Mouse (Mus musculus) adrenal gland, adult 2 months (tissue): ENCODE data around the gene Tdrd9. TPM values are rescaled to one million over a fixed set of nuclear protein-coding genes. Genes with fewer than 3 reads are reported as not detected.

Source experiments
- DNase-seq: peaks from one replicate; pipeline ENCODE4 v3.0.0; 2021
- polyA plus RNA-seq: library from polyadenylated mRNA; depleted of rRNA; stranded (reverse); fragments of >200 nt; gene quantifications from 2 replicates; pipeline ENCODE4 v1.2.3, GENCODE M21; 2012
- total RNA-seq, 2 experiments: library from RNA; stranded (reverse); gene quantifications; 2 replicates each; pipeline ENCODE4 v1.2.3; 2021

The Tdrd9 gene
- total and polyA plus RNA-seq, 3 experiments, result 0.07 TPM; not detected in 2

GRCm38 (mm10) chr12:111963339-111963738, 8.0 kb upstream of the Tdrd9 start:
- no peak for DNase-seq

DNA sequence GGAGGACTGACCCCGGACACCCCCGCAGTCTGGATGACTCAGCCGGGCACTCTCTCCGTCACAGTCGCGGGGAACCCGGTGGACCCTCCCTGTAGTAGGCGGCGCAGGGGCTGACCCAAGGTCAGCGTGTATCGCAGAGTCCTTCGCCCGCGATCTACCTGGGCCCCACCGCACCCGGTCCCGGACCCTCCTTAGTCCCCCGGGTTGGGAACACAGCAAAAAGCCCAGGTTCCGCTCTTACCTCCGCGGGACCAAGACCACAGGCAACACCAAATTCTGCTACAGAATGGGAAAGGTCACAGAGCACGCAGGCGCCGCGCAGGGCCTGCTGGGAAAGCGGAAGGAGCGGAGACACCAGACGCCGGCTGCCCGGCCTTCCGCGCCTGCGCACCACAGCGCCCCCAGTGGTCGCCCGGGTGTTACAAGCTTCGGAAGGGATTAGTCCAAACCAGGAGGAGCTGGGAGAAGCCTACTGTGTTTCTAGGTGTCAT, 4.6 kb upstream of the Tdrd9 start, which contains the start of gene Atp5mpl:
Gene Atp5mpl (minus strand): TSS at position 295 of the 491 bp plus-strand sequence.
- peak; percentile 97 for DNase-seq

GRCm38 (mm10) chr12:111970085-111970484, 1.3 kb upstream of the Tdrd9 start:
- DNase-seq, result no peak

DNA sequence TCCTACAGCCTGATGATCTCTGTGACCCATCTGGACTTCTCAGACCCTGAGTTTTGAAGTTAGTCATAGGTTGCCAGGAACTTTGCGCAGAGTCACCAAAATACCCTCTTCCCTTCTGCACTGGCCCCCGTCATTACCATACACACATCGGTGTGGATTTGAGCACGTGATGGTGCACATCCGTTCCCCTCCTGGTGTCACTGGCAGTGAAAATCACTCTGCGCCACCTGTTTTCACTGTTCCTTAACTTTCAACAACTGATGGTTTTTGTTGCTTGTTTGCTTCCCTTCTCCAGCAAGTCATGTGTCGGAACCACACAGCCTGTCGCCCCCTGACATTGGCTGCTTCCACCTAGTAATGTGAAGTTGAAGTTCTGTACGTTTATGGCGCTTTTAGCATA, 1.1 kb downstream of the Tdrd9 start:
- no peak for DNase-seq

DNA sequence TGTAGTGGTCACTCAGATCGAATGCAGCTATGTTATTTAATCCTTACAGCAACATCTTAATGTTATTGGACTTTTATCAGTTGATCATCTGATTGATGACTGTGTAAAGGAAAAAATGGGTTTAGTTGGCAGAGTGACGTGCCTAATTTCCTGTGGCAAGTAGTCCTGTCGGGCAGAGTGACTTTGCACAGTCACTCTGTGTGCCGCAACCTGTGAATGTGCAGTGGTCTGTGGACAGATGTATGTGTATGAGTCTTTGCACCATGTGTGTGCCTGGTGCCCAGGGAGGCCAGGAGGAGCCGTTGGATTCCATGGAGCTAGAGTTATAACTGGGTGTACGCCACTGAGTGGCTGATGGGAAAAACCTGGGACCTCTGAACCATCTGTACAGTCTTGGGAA, 3.2 kb downstream of the Tdrd9 start:
- DNase-seq, result no peak

- no peak for DNase-seq
These were observed 5.8 kb downstream of the Tdrd9 start for GRCm38 (mm10) chr12:111977138-111977537.

DNA sequence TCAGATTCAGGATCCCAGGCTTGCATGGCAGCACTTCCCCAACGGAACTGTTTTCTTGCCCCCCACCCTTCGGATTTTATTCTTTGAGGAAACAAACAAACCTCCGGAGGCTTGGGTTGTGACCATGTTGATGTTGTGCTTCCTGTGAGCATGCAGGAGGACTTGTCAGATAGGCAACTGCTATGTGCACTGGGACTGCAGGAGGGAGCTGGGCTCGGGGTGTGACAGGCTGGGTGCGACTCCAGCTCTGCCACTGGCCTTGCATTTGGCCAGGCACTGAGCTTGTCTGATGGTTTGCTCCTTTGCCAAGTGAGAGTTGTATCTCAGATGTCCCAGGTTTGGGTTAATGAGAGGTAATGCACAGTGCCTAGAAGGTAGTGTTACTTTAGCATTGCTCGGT, 6.9 kb downstream of the Tdrd9 start:
- DNase-seq, result no peak

GRCm38 (mm10) chr12:111980887-111981367, 9.6 kb downstream of the Tdrd9 start, which contains the start of gene Rd3l:
Rd3l (minus strand) TSS chr12:111981317.
- DNase-seq, result no peak

DNA sequence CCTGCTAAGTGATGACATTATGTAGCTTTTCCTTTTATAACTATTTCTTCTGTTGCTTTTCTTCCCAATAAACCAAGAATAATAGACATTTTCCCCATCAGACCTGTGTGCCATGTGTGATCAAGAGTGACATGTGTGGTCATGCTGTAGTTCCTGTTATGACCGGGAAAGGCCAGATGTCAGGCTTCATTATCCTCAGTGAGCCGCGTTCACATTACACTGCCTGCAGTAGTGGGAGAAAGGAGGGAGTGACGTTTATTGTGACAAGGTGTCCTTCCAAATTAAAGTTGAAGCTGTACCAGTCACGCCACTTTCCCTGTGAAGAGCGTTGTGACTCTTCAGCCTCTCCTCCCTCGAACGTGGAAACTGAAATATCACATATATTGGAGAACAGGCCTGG, 10.5 kb downstream of the Tdrd9 start:
- DNase-seq, result no peak

- DNase-seq, result no peak
These were observed 11.8 kb downstream of the Tdrd9 start for GRCm38 (mm10) chr12:111983165-111983564.

DNA sequence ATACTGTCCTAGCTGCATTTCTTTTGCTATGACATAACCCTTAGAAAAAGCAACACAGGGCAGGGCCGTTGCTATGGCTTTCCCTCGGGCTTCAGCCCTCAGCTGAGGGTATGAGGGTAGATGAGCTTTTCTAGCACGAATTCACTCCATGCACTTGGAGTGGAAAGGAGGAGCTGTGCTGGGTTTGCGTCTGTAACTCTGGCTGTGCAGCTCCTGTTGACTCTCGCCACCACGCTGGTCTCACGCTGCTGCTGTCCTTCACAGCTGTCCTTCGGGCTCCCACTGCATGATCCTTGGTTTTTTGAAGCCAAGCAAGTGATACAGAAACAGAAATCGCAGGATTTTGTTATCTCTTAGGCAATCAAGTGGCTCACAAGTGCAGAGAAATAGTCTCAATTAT, 15.4 kb downstream of the Tdrd9 start:
- DNase-seq, result peak; percentile 56

GRCm38 (mm10) chr12:111992626-111993025, 21.3 kb downstream of the Tdrd9 start:
- DNase-seq, result no peak

DNA sequence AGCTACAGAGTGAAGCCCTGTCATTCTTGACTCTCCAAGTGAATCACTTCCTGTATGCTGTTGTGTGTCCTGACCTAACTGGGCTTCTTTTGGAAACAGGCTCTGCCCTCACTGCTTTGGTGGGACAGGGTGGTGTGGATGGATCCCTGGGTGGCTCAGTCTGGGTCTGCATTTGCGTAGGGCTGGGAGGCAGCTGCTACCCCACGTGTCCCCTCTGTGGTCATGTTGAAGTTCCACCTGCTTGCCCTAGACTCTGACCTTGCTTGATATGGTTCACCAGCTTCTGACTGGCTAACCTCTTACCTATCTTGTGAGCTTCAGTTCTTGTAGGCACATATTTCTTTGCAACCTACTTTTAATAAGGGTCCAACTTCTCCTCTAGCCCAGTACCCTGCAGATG, 23.8 kb downstream of the Tdrd9 start:
- DNase-seq, result no peak

- DNase-seq, result no peak
These were observed 28.4 kb downstream of the Tdrd9 start for GRCm38 (mm10) chr12:111999735-112000134.

DNA sequence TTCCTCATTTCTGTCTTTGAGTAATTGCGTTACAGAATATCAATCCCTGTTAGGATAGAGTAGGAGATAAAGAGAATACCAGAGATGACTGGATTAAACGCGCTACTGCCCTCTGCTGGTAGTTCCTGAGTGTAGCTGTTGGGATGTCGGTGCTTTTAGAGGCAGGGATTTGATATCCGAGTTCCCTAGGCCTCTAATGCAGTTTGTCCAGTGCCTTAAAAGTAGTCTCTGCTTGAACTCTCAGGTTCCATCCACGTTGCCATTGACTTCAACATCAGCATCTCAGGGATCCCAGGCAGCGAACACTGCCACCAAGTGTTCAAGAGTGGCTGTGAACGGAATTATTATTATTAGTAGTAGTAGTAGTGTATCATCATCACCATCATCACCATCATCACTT, 29.9 kb downstream of the Tdrd9 start:
- peak; percentile 69 for DNase-seq

DNA sequence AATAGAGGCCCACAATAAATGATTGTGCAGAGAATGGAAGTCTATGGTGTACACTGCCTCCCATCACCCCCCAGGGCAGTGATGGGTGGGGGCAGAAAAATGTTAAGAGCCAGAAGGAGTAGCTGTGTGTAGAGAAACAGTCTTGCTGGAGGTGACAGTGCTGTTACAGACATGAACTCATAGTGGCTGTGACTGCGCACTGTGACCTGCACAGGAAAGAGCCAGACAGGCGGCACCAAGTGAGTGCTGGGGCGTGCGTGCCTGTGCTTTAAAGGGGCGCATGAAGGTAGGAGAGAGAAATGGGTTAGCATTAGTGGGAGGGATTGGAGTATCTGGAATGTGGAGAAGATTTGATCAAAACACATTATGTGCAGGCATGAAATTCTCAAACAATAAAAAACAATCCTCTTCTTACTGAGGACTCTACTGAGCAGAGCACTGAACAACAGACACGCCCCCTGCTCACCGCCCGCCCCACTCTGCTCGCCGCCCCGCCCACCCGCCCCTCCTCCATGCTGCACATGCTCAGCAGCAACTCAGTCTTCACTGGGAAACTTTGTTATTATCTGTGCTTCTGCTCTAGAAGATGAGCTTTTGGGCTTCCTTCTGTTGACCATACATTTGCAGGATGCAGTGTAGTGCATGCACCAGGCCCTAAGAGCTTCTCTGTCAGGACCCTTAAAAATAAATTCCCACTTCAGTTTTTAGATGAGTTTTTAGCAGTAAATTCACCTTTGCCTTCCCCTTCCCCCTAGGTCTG, 41.3 kb downstream of the Tdrd9 start:
- no peak for DNase-seq

- DNase-seq, result no peak
These were observed 42.0 kb downstream of the Tdrd9 start for GRCm38 (mm10) chr12:112013271-112013801.

GRCm38 (mm10) chr12:112016346-112016745, 45.0 kb downstream of the Tdrd9 start:
- DNase-seq, result no peak

- no peak for DNase-seq
These were observed 51.9 kb downstream of the Tdrd9 start for GRCm38 (mm10) chr12:112023306-112023705.

GRCm38 (mm10) chr12:112024581-112025310, 53.4 kb downstream of the Tdrd9 start:
- DNase-seq, result no peak

DNA sequence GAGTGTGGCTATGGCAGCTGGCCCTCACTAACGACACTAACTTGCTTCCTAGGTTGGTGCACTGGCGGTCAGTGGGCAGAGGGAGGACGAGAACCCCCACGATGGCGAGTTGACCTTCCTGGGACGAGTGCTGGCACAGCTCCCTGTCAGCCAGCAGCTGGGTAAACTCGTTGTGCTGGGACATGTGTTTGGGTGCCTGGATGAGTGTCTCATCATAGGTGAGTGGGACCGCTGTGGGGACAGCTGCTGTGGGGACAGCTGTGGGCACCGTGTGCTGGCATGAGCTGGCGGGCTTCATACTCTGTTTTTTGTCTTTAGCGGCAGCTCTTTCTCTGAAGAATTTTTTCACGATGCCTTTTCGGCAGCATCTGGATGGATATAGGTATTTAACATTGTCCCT, 54.1 kb downstream of the Tdrd9 start:
- no peak for DNase-seq

GRCm38 (mm10) chr12:112025907-112026645, 54.7 kb downstream of the Tdrd9 start:
- no peak for DNase-seq
